Mouse (Mus musculus): ENCODE measurements around the gene Tspan4. TPM values are rescaled to one million over a fixed set of nuclear protein-coding genes. Genes with fewer than 3 reads are reported as not detected.

Gene Tspan4
- polyA plus RNA-seq, 2 experiments from 2014 or later, result 1.3 to 1.5 TPM

DNA sequence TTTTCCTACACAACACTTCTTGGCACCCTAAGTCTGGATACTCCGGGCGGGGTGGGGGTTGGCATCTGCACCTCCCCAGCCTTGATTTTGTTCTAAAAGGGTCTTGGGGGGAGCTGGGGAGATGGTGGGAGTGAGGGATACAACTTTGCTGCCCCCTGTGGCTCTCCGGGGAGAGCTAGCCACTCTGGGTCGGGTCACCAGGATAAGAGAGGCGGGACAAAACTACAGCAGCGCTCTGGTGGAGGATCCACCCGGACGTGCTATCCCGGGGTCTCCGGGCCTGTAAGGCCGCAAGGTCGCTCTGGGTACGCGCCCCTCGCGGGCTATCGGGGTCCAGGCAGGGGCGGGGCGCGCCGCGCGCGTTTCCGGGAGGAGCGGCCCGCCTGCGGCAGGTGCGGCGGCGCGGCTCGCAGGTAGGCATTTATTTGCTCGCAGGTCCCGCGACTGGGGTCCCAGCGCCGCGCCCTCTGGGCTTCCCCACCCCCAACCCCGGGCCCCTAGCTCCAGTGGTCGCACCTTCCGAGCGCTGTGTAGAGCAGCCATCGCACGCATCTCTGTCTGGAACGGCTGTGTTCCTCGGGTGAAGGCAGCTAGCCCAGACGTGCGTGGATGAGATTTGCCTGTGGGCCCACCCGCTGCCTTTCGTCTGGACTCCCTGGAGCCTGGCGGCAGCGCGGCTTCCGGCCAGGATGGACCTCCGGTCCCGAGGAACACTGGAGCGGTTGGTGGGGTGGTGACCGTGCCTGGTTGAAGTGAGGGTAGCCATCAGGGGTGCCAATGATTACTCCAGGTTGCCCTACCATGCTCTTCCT lies 13.3 kb upstream of the Tspan4 start:
- ATAC-seq, result no peak

DNA sequence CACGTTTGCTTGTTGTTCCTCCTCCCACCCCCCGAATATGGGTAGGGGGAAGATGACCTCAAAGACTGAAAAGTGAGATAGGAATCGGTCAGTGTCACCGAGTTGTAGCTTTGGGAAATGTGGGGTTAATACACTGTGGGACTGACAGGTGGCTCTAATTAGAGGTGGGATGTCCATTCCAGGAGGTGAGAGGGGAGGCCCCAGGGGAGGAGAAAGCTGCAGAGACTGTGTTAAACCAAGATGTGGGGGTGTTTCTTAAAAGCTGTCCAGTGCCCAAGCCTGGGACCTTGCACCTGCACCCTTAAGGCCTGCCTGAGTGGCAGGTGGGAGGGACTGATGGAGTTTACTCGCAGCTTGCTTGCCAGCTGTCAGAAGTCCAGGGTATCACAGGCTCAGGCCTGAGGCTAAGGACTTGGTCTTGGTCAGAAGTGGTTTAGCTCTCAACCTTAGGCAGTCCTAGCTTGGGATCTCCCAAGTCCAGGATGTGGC lies 12.7 kb upstream of the Tspan4 start:
- no peak for ATAC-seq

DNA sequence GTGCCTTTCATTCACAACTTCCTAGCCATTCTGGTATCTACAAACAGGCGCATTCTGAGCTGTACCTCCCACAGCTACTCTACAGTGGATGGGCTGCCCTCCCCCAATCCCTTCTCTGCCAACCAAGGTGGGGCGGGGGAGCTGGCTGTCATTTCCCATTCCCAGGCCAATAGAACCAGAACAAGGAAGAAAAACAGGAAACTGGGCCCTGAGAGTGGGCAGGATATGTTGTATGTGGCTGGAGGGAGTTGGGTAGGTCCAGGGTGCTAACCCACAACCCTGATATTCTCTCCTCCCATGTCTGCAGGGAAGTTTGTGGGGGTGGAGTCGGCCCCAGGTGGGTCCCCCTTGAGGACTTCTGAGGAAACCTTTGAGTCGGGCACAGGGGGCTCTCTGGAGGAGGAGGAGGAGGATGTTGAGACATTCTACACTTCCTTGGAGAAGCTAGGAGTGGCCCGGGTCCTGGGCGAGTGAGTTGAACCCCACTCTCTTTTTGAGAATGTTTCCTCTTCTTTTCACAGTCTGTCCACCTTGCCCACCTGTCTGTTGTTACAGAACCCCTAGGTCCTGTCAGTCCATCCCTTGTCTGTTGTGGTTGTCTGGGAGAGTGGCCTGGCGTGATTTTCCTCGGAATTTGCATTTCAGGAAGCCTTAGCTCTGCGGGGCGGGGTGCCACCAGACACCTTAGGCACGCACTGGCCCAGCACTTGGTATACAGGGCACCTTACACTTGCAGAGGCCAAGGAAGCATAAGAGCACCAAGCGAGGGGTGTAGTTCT lies 11.0 kb upstream of the Tspan4 start:
- no peak for ATAC-seq

DNA sequence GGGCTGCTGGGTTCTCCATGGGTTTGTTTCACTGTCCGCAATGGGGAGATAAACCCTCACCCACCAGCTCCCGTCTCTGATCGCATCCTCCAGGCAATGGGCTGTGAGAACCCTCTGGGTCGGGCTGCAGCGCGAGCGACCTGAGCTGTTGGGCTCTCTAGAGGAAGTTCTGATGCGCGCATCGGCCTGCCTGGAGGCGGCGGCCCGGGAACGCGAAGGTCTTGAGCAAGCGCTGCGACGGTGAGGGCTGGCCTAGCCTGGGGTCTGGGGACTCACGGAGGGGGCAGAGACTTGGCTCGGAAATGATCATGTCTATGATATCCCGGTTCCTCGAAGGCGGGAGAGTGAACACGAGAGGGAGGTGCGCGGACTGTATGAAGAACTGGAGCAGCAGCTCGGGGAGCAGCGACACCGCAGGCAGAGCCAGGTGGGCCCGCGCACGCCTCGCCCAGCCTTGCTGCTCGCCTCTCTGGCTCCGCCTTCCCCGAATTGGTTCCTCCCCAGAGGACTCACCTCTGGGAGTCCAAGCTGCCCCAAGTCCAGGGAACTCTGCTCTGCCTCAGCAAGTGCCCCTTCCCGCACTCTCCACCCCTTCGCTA lies 10.3 kb upstream of the Tspan4 start:
- no peak for ATAC-seq

DNA sequence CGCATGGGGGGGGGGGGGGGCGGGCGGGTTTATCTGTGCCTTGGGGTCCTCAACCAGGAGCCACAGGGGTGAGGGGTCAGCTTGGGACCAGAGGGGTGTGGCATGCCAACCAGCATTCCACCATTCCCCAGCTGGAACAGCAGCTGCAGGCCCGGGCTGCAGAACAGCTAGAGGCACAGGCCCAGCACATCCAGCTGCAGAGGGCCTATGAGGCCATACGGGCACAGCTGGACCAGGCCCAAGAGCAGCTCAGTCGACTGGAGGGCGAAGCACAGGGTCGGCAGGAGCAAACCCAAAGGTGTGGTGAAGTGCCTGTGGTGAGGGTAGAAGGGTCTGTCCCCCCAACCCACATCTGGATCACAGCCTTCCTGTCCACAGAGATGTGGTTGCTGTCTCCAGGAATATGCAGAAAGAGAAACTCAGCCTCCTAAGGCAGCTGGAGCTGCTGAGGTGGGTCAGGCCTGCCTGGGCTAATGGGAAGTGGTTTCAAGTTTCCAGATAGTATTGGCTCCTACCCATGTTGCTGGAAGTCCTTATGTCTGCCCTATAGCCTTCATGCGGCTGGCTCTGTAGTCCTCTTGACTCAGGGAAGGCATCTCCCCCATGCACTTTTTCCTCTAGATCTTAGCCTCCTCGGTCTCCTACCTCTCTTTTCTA lies 9.5 kb upstream of the Tspan4 start:
- ATAC-seq, result no peak

DNA sequence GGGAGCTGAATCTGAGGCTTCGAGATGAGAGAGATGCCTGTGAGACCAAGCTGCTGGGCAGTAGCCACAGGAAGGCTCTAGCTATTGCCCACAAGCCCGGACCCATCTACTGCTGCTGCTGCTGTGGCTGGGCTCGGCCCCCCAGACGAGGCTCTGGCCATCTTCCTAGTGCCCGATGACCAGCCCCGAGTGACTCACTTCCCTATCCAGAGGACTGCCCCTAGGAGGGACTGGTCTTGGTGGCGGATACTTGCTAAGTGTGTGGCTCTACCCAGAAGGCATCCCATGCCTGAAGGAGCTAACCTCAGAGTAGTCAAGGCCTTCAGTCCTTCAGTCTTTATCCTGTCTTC lies 9.0 kb upstream of the Tspan4 start:
- ATAC-seq, result no peak

DNA sequence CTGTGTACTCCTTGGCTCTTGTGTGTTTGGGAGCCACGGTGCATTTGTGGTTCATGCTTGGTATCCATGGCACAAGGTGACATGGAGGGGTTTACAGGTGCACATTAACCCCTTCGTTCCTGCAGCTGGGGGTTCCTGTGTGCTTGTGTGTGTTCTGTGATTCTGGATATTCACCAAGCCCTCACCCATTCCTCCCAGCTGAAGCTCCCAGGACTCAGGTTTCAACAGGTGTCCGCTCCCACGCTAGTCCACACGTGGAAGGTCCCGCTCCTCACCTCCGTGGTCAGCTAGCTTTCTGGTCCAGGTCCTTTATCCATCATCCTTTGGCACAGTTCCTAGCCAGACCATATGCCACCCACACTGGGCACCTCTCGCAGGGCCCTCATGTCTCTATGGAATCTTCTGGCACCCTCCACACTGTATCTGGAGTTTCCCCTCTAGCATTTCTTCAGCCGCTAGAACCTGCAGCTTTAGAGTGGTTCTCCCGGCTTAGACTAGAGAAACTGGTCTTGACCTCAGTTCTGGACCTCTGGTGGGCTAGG lies 8.4 kb upstream of the Tspan4 start:
- ATAC-seq, result no peak

DNA sequence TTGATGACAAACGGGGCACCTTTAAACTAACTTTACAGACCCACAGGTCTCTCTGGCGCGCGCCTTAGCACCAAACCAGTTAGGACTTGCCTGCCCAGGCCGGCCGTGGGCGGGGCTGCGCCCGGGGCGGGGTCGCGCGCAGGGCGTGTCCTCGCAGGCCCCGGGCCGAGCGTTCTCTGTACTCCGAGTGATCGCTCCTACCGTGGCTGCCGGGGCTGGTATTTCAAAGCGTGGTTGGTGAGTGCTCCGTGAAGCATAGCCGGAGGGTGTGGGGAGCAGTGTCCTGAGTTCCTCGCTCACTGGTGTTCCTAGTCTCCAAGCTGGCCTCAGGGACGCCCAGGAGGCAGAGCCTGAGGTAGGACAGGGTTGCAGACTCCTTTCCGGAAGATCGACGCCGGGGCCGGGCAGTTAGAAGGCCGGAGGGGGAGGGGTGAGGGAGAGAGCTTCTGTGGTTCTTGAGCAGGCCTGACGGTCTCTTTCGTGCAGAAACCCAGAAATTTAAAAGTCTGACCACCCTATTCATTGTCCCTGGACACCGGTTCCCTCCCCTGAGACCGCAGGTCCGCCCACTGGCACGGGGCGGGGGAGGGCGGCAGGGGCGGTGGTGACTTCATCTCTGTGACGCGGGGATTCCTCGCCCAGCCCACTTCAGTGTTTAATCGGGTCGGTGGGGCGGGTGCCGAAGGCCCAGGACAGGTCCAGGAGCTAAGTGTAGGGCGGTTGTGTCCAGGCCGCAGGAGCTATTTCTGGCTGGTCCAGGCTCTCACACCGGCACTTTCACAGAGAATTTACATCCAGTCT lies 7.6 kb upstream of the Tspan4 start, which contains the start of gene Cd151:
TSS of gene Cd151 (plus strand) at position 163 of the 801 bp plus-strand sequence.
- peak; percentile 74 for ATAC-seq

DNA sequence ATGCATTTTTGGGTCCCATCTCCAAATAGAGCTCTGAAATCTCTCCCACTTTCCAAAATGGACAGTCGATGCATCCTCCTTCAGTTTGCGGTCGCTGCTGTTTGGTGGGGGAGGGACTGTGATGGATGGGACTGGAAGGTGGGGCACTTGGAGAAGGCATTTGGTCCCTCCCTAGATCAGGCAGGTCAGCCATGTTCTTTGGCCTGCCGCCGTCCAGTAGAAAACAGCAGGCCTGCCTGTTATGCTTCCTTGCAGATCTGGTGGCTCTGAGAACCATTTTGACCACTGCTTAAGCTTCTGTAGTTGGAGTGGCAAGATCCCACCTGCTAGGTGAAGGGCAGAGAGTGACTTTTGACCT lies 6.9 kb upstream of the Tspan4 start:
- no peak for ATAC-seq

DNA sequence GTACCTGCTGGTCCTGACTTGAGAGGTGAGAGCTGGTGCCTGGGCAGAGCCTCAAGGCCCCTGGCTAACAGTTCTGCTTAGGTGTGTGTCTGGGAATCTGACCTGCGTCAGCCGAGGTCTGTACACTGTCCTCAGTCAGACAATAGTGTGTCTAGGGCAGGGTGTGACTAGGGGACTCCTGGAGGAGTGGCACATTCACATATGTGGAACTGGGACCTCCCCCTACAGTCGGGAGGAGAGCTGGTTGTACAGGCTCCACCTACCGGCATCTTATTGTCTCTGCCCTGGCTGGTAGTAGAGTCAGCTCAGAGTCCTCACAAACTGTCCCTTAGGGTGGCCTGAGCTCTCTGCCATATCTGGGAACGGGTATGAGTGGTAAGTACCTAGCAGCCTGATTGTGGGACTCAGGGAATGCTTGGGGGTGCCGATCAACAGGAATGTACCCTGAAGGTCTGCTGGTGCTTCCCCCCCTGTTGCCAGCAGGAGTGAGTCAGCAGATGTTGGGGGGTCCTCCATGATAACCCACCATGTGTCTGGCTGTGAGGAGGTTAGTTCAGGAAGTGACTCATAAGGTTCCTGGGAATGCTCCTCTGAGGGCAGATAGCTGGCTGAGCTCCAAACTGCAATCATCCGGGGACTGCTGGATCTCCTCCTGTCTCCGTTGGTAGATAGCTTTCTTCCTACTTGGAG lies 6.4 kb upstream of the Tspan4 start:
- ATAC-seq, result peak; percentile 50

DNA sequence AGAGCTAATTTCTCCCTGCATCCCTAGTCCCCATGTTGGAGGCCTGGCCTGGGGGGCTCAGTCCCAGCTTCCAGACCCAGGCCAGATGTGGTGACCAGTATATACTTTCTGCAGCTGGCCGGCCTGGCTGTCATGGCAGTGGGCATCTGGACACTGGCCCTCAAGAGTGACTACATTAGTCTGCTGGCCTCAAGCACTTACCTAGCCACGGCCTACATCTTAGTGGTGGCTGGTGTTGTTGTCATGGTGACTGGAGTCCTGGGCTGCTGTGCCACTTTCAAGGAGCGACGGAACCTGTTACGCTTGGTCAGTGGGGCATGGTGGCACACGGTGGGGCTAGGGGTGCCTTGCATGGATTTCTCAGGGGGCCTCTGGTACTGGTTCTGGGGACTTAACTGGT lies 5.7 kb upstream of the Tspan4 start:
- ATAC-seq, result no peak

DNA sequence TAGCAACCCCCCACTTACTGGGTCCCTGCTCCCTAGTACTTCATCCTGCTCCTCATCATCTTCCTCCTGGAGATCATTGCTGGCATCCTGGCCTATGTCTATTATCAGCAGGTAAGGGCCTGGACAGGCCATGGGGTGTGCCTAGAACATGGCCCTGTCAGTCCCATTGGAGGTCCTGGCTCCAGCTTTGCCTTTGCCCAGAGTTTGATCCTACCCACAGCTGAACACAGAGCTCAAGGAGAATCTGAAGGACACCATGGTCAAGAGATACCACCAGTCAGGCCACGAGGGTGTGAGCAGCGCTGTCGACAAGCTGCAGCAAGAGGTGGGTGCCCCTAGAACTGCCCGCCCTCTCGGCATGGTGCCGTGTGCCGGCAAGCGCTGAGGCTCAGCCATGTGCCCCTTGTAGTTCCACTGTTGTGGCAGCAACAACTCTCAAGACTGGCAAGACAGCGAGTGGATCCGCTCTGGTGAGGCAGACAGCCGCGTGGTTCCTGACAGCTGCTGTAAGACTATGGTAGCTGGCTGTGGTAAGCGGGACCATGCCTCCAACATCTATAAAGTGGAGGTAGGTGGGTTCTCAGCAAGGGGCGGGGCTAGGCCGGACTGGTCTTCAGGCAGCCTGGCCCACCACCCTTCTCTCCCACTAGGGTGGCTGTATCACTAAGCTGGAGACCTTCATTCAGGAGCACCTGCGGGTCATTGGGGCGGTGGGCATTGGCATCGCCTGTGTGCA lies 5.0 kb upstream of the Tspan4 start:
- no peak for ATAC-seq

DNA sequence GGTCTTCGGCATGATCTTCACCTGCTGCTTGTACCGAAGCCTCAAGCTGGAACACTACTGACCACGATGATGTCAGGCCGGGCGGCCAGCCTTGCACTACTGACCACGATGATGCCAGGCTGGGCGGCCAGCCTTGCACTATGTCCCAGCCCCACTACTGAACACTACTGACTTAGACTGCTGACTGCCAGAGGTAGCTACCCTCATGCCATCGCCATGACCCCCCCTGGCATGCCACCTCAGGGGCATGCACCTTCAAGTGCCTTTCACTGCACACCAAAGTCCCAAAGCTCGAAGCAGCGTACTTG lies 4.4 kb upstream of the Tspan4 start:
- no peak for ATAC-seq

DNA sequence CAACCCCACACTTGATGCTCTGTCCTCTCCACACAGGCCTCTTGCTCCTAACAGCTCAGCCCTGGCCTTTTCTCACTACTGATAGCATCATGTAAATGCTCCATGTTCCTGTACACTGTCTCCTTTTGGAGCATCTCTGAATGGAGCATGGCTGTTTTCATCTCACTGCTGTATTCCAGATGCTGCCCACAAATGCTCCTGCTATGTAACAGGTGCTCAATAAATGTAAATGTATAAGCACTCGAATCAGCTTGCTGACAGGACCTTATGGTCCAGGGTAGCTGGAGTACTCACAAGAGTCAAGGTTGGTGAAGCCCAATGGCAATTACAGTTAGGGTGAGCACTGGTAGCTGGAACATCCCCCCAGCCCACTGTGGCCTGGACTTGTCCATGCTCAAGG lies 3.8 kb upstream of the Tspan4 start:
- no peak for ATAC-seq

DNA sequence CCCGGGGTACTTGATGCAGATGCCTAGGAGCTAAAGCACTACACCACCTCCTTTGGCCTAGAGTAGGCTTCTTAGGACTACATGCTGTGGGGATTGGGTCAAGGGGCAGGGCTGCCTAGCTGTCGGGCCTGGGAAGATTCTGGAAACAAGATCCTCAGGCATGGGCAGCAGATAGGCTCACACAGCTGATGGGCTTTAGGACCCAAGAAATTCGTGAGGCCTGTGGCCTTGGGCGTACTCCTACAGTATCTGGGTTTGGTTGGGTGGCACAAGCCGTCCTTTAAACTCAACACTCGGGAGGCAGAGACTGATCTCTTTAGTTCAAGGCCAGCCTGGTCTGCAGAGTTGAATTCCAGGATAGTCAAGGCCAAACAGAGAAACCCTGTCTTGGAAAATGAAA lies 2.8 kb upstream of the Tspan4 start:
- no peak for ATAC-seq

DNA sequence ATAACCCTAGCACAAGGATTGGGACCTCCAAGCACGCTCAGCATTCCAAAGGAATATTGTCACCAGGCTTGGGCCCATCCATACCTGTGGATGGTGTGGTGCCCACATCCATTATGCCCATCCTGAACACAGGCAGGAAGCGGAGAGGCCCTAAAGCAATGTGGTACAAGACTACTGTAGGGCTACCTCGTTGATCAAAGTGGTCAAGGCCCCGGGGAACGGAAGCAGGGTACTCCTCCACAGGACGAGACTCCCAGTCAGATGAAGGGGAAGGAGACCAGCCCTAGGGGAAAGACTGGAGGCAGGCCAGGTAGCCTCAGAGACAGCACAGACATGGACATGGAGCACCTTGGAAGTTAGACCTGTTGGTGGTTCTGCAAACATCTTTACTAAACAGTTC lies 2.3 kb upstream of the Tspan4 start:
- no peak for ATAC-seq

DNA sequence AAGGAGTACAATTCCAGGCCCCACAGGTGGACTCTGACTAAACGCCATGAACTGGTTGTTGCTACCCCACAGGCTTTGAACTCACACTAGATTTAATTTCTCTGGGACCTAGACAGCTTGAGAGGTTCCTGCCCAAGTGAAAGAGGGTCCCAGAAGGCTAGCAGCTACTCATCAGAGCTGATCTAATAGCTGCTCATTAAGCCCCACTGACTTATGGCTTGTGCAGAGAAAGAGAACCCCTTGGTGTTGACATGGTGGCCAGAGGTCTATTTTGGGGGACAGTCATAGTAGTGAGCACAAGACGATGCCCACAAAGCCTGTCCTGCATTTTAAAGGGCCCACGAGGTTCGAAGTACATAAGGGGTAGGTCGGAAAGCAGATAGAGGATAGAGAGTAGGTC lies 880 bp upstream of the Tspan4 start:
- ATAC-seq, result no peak

DNA sequence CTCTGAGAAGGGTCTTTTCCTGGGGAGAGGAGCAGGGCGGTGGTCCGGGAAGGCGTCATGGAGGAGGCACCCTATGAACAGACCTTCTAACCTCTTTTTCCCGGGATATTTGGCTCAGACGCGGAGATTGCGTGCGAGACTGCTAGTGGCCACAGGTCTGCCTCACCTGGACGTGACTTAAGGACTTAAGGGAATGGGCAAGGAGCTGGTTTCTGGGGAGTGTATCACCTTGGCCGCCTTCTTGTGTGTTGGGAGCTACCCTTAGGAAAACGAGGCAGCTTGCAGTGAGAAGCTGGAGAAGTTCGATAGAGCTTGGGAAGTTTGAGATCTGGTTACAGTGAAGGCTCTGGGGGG lies 742 bp downstream of the Tspan4 start:
- ATAC-seq, result no peak

DNA sequence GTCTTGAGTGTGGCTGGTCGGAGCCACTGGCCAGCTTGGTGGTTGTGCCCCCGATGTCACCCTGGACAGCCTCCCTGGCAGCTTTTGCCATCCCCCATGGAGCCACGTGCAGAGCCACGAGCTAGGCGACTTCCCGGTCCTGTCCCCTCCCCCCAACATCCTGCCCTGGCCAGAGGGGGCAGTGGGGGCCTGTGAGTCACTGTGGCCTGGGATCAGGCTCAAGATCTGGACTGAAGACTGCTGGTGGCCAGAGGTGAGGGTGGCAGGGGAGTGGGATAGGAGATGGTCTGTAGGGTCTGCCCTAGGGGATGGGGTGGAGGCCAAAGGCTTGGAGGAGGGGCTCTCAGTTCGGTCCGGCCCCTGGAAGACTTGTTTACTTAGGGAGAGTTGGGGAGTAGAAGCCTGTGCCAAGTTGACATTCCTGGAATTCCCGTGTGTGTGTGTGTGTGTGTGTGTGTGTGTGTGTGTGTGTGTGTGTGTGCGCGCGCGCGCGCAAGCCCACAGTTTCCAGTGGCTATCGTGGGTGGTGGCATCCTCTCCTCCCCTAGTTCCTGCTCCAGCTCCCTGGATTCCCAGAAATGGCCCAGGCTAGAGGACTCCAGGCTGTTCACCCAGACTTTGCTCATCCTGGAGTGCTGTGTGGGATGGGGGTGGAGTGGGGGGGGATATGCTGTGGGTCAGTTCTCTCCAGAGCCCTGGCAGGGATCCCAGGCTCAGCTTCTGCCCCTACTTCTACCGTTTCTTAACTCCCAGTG lies 1.4 kb downstream of the Tspan4 start:
- ATAC-seq, result no peak

DNA sequence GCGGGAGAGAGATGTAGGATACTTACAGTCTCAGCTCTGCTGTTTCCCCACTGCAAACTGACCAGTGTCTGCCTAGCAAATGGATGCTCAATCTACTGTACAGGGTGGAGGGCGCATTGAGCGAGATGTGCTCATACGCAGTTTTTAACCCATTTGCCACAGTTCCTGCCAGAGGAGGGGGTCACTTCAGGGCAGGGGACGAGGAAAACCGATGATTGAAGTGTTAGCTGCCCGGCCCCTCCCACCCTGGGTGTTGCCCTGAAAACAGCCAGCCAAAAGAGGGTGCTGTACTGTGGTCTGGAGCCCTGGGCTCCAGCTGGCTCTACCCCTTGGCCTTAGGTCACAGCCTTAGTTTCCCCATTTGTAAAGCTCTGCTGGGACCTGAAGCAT lies 1.9 kb downstream of the Tspan4 start:
- no peak for ATAC-seq
